Mouse (Mus musculus) skeletal muscle tissue, adult 2 months (tissue): ENCODE data around the gene Ppm1h.
"Not testable (repeated sequence)": the region's sequence is repeated elsewhere in the genome, so short reads cannot be mapped to it uniquely, and the experiment has no call there.

Experiments used
- DNase-seq: peaks from one replicate; pipeline ENCODE4 v3.0.0-alpha.2; 2012; ENCODE audit warnings: low read depth, low spot score

The Ppm1h gene

GRCm38 (mm10) chr10:122891461-122891860 is 212.9 kb downstream of the Ppm1h start:
- peak; percentile 53 for DNase-seq

GRCm38 (mm10) chr10:122894555-122895069 is 216.1 kb downstream of the Ppm1h start:
- peak; percentile 79 for DNase-seq

- peak; percentile 48 for DNase-seq
Measured at GRCm38 (mm10) chr10:122895121-122895770, 216.7 kb downstream of the Ppm1h start.

- DNase-seq = peak; percentile 45
Measured at GRCm38 (mm10) chr10:122899971-122900370, 221.4 kb downstream of the Ppm1h start.

- DNase-seq = no peak
Measured at GRCm38 (mm10) chr10:122900466-122900865, 221.9 kb downstream of the Ppm1h start.

- DNase-seq = no peak
Measured at GRCm38 (mm10) chr10:122901379-122901778, 222.8 kb downstream of the Ppm1h start.

- no peak for DNase-seq
Measured at GRCm38 (mm10) chr10:122909406-122910032, 231.0 kb downstream of the Ppm1h start.

GRCm38 (mm10) chr10:122910798-122911225 is 232.2 kb downstream of the Ppm1h start:
- DNase-seq = no peak

GRCm38 (mm10) chr10:122911668-122912067 is 233.1 kb downstream of the Ppm1h start:
- DNase-seq = no peak

- peak; percentile 58 for DNase-seq
Measured at GRCm38 (mm10) chr10:122912086-122912690, 233.6 kb downstream of the Ppm1h start.

- peak; percentile 87 for DNase-seq
Measured at GRCm38 (mm10) chr10:122912701-122913368, 234.3 kb downstream of the Ppm1h start.

GRCm38 (mm10) chr10:122913393-122913792 is 234.8 kb downstream of the Ppm1h start:
- DNase-seq = no peak

- no peak for DNase-seq
Measured at GRCm38 (mm10) chr10:122915905-122916304, 237.3 kb downstream of the Ppm1h start.

- DNase-seq = no peak
Measured at GRCm38 (mm10) chr10:122917648-122918324, 239.2 kb downstream of the Ppm1h start.

- peak; percentile 33 for DNase-seq
Measured at GRCm38 (mm10) chr10:122918325-122918694, 239.7 kb downstream of the Ppm1h start.

- no peak for DNase-seq
Measured at GRCm38 (mm10) chr10:122918754-122919153, 240.2 kb downstream of the Ppm1h start.

- no peak for DNase-seq
Measured at GRCm38 (mm10) chr10:122919416-122919815, 240.9 kb downstream of the Ppm1h start.

- no peak for DNase-seq
Measured at GRCm38 (mm10) chr10:122920218-122920795, 241.7 kb downstream of the Ppm1h start.

GRCm38 (mm10) chr10:122922226-122922625 is 243.7 kb downstream of the Ppm1h start:
- no peak for DNase-seq

GRCm38 (mm10) chr10:122924571-122924970 is 246.0 kb downstream of the Ppm1h start:
- not testable (repeated sequence) for DNase-seq

- no peak for DNase-seq
Measured at GRCm38 (mm10) chr10:122926275-122926674, 247.7 kb downstream of the Ppm1h start.
